Mouse (Mus musculus): ENCODE data around the gene Ptprg.

The Ptprg gene

DNA sequence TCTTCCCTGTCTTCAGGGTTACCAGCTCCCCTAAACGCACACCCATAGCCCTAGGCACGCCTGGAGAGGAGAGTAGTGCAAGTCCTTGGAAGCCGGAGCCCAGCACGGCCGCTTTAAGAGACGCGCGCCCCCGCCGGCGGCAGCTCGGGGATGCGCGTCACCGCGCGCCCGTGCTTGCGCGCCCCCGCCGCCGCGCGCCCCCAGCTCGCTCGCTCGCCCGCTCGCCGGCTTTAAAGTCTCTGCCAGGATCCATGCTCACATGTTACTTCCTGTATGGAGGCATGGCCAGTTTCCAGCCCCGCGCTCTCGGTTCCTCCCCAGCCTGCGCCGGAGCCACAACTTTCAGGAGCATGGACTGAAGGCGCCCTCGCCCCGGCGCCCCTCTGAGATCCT lies at the start of gene Ptprg:
Ptprg (plus strand) TSS at position 260 of the 393 bp plus-strand sequence.
- DNase-seq (ENCODE audit: low read depth, low spot score) = peak; percentile 74

DNA sequence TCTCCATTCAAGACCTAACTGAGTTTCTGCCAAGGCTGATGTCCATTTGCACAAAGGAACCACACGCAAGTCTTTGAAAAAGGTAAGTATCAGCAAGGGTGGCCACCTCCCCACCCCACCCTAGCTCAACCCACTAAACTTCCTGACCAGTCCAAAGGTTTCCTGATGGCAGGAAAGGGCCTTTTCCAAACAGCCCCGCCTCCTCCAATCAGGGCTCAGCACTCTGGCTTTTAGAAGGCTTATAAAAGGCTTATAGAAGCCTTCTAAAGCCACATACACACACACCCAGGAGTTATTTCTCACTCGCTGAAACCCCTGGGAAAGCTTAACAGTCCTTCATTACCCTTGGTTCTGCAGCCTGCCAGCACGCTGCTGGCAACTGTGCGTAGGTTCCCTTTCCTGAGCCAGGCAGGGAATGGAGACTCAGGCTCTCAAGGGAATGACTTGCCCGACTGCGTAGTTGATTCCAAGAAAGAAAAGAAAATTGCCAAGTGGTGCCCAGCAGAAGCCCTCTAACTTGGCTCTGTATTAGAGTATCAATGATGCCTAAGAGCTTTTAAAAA lies 49.4 kb upstream of the Ptprg start:
- DNase-seq (ENCODE audit: low read depth, low spot score) = no peak

DNA sequence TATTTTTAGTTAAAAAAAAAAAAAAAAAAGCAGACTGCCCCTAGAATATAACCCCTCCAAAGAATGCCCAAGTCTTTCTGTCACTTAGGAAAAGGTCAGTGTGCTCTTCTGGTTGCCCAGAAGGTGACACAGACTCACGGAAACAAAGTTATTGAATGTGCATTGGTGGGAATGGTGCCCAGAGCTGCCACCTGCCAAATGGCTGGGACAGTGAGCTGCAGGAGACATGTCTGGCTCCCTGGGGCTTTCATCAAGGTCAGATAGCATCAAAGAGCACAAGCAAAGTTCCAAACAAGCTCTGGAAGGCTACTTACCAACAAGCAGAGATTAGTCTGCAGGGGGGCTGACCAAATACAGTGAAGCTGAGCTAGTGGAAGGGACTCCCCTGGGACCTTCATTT lies 43.2 kb upstream of the Ptprg start:
- DNase-seq (ENCODE audit: low read depth, low spot score) = no peak

DNA sequence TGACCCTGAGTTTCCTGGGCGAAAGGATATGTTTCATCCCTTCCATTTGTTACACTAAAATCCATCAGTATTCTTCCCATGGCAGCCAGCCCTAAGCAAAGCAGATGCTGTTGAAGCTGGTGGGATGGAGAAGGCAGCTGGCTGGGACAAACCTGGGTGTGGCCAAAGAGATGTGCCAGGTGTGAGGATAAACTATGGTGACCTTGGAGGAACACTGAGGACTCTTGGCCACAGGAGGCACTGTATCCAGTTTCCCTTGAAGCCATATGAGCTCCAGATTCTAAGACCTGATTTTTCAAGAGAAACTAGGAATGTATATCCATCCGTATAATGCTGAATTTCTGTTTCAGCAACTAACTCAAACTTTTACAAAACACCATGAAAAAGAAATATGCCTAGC lies 34.2 kb upstream of the Ptprg start:
- no peak for DNase-seq (ENCODE audit: low read depth, low spot score)

DNA sequence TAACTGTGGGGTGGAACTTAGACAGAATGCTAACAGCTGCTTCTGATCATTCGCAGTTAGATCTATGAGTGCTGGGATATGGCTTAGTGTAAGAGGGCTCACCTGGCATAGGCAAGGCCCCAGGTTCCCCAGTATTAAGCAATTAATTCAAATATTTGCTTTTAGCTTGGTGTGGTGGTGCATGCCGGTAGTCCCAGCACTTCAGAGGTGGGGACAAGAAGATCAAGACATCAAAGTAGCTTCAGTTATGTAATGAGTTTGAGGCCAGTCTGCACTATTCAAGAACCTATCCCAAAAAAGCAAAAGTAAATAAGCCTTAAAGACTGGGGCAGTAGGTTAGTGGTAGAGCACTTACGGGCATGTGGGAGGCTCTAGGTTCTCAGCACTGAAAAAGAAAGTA lies 30.3 kb upstream of the Ptprg start:
- DNase-seq (ENCODE audit: low read depth, low spot score) = no peak

DNA sequence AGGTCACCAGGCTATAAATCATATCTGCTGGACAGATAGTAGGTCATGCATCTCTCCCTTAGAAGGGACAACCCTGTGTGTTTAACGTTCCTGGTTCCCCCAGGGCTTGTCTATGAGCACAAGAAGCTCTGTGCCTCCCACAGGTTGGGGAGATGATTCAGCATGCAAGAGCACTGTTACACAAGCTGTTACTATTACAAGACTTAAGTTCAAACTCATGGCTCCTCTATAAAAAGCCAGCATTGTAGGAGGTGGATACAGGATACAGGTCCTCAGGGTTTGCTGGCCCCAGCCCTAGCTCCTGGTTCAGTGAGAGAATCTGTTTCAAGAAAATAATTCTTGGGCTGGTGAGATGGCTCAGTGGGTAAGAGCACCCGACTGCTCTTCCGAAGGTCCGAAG lies 23.7 kb upstream of the Ptprg start:
- no peak for DNase-seq (ENCODE audit: low read depth, low spot score)

DNA sequence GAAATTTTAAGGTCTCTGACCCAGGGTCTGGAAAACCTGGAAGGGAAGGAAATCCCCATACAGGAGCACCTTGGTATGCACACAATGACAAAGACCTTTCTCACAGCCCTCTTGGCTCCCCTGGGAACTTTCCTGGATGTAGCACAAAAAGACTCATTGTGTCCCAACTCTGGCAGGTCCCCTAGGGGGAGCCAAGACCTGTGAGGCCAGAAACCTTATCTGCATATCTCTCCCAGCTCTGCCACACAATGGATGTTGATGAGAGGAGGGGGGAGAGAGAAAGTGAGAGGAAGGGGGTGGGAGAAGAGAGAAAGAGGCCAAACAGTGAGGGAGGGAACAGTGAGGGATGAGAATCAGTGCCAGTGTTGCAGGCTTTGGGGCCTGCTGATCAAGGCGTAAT lies 18.9 kb upstream of the Ptprg start:
- no peak for DNase-seq (ENCODE audit: low read depth, low spot score)

DNA sequence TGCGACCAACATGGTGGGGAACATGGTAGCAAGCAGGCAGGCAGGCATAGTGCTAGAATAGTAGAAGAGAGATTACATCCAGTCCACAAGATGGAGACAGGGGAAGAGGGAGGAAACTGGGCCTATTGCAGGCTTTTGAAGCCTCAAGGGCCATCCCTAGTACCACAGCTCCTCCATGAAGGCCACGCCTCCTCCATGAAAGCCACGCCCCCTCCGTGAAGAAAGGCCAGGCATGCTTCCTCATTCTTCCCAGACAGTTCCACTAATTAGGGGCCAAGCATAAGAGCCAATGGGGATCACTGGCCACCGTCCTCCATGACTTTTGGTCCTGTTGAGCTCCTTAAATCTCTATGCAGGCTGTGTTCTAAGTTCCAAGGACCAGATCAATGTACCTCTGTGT lies 17.2 kb upstream of the Ptprg start:
- no peak for DNase-seq (ENCODE audit: low read depth, low spot score)

DNA sequence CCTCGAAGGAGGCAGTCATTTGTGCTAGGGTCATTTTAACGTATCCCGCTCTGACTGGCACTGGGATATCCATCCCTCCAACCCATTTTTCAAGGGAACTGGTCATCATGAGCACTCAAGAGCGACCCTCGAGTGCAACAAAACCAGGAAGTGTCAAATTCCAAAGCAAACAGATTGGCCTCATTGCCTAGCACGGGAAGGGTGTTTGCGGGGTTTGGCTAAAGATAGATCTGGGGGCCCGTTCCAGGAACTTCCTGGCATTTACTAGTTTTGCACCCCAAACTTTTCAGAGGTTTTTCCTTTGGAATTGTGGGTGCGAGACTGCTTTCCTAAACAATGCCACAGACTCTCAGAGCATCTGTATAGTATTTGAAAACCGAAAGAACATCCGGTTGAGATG lies 1.4 kb upstream of the Ptprg start:
- DNase-seq (ENCODE audit: low read depth, low spot score) = no peak

DNA sequence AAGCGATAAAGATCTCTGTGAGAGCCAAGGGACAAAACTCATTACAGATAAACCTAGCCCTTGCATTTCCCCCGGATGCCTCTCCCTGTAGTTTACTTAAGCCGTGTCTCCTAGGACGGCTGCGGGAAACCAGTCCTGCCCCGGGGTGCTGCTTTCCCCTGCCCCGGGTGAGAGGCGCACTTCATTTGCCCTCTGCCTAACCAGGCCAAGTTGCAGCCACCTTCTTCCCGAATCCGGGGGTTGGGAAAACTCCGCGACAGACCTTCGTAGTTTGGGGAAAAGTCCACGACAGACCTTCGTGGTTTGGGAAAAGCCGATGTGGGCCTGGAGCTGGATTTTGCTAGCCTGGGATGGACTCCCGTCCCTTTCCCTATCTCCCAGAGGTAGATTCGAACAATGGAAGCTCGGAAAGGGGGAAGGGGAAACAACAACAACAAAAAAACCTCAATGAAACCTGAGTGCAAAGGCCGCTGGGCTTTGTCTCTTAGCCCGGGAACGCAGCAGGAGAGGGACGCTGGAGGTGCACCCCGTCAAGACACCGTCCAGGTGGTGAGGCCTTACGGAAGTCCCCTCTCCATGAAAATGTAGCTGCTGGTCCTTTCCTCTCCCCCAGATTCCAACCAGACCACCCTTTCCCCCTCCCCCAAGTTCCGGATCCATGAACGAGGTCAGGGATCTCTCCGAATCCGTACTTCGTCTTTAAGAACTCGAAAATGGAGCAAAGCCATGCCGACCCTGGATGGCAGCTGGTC lies 635 bp upstream of the Ptprg start:
- no peak for DNase-seq (ENCODE audit: low read depth, low spot score)

DNA sequence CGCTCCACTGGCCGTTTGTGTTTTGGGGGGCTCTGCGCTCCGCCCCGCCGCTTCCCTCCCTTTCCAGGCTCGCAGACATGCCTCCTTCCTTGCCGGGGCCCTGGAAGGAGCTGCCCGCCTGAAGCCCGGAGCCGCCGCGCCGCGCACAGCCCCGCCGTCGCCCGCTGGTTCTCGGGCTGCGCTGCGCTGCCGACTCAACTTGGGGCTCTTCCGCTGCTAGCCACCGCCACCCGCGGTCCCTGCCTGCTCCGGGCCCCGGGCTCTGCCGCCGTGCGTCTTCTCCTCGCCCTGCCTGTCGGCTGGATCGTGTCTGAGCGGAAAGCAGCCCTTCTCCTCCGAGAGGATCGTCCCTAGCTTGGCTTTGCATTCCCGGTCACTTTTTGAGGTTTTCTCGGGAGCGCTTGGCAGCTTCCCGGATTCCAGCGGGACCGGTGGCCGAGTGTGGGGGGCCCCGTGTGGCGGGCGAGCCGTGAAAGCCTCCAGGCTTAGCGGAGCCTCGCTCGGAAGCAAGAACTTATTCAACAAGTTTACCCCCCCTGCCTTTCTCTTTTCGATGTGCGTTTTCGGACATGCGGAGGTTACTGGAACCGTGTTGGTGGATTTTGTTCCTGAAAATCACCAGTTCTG lies 460 bp downstream of the Ptprg start:
- no peak for DNase-seq (ENCODE audit: low read depth, low spot score)

DNA sequence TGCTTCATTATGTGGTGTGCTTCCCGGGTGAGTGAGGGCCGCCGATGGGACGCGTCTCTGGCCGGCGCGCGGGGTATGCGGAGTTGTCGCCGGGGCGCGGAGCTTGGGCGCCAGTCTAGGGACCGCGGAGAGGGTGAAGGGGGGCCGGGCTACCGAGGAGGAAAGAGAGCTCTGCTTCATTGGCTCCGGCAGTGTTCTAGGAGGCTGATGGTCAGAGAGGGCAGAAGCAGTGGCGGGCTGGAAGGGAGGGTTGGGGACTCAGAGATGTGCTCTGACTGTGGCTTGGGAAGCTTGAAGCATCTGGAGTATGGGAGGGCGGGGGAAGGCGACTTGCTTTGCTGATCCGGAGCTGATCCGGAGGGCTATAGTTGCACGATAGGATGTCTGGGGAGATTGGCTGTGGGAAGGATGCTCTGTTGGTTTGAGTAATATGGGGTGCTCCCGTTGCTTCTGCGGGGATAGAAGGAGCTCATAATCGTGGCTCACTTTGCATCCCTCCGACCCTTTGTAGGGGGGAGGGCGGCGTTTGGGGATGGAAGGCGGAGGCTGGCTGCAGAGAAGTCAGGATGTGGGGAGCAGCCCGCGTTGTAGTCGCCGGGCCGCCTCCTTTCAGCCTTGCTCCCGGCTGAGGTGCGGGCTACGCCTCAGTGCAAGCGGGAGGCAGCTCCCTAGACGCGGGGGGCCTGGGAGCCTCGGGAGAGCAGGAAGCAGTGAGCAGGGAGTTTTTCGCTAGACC lies 1.1 kb downstream of the Ptprg start:
- DNase-seq (ENCODE audit: low read depth, low spot score) = no peak

DNA sequence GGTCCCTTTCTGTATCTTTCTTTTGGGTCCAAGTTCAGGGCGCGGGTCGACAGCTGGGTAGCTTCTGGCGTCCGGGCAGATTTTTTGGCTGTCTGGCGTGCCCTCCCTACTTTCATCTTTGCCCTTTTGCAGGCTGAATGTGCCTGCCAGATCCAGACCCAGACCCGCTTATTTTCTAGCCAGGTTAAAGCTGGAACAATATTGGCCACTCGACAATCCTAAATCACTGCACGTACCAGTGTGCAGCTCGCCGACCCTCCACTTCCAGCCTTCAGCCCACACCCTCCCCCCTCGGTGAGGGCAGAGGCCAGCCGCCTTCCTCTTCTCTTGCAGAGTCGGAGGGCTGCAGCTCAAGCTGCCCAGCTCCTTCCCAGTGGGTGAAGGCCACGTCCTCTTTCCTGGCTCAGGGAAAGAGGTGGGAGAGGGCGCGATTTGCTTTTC lies 1.7 kb downstream of the Ptprg start:
- no peak for DNase-seq (ENCODE audit: low read depth, low spot score)

DNA sequence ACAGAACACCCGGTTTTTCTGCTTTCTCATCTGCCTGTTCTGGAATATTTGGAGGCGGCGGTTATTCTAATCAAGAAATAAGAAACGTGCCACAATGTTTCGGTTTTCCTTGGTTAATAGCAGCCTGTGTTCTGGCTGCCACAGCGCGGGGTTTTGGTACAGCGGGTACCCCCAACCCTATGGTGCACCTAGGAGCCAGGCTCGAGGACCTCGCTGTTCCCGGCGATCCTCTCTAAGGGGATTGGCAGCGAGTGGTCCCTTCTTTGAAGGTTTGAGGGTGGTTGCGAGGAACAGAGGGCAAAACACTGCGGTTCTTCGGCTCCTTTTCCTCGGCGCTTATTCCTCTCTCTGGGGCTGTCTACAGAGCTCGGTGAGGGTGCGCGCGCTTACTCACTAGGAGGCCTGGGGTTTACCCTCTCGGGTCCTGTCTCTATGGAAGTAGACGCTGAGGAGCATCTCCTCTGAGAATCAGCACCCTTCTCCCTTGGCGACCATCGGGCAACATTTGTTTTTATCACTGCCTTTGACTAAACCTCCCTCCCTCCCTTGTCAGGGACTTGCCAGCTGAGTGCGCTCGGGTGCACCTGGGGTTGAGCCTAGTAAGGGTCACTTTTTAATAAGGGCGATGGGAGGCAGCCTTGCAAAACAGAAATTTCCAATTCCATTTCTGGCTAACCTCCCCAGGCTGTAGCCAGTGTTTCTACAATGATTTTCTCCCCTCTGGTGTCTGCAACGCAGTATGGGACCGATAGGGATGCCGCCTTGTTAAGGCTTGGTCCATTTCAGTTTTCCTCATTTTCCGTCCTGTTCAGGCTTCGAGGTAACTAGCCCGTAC lies 2.4 kb downstream of the Ptprg start:
- DNase-seq (ENCODE audit: low read depth, low spot score) = no peak

DNA sequence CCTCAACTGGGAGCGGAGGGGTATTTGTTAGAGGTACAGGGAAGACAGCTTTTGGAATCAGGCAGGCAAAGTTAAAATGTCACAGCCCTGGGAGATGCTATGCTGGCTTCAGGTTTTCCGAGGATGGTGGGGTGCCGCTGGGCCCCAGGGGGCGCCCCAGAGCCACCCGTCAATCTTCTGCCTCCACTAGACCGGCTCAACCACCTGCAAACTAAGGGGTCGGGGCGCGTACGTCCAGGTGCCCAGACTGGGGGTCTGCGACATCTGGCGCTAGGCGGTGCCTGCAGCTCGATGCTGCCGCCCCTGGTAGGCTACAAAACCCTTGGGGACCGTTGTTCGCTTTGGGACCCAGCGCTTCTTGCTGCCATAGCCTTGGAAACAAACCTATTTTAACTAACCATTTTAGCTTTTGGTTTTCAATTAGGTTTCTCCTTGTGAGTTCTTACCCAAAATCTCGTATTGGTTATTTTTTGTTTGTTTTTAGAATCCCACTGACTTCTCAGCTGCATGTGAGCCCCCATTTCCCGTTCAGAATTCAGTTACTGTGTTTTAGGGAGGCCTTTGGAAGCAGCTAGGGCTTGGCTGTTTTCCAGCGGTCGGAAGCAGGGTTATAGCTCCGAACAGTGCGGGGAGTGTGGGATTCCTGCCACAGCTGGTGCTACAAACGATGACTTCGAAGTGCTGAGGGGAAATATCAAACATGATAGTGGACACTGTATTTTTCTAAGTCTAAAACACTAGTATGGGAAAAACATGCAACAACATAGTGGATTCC lies 3.2 kb downstream of the Ptprg start:
- DNase-seq (ENCODE audit: low read depth, low spot score) = no peak

DNA sequence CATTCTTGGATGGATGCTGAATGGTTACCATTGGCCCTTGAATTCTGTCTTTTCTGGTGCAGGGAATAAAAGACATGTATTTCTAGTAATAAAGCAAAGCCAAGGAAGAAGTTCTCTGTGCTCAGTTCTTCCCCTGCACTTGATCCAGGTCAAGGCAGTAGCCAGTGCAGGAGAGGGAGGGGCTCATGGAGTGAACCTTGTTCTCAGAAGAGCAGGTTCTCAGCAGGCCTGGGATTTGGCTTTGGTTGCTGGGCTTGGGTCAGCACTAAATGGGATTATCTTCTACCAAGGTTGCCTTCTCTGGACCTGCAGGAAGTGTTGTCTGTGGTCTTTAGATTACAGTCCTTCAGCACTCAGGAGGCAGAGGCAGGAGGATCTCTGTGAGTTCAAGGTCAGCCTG lies 5.2 kb downstream of the Ptprg start:
- no peak for DNase-seq (ENCODE audit: low read depth, low spot score)

DNA sequence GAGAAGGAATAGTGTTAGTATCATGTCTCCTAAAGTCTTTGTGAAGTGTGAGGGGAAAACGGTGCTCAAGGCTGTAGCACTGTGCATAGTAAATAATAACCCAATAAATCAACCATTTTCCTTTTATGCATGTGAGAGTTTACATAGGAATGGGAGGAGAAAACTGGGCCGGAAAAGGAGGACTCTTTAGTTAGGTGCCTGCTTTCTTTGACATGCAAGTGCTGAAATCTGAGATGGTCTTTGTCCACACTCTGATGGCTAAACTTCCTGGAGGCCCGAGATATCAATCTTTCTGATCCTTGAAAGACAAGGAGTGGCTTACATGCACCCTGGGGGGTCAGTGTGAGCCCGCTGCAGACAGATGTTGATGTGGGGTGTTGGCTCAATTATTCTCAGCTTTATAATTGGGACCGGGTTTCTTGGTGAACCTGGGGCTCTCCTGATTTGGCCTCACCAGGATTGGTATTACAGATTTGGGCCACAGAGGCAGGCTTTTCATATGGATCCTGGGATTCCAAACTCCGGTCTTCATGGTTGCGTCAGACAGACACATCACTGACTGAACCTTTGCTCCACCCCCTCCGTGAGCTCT lies 7.4 kb downstream of the Ptprg start:
- no peak for DNase-seq (ENCODE audit: low read depth, low spot score)

DNA sequence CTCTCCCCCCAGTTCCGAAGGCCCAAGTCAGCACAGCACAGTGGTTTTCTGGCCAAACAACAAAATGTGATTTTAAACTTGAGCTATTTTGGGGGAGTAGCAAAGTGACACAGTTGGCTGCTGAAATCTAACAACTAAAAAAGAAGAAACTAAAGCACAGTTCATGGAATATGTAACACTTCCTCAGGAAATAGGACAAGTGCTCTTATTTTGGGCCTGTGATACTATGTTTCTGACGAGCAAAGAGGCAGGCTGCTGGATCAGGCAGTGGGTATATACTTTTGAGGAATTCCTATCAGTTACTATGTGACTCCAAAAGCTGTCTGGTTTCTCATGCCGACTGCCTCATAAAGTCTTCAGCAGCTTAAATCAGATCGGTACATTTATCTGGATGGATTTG lies 8.1 kb downstream of the Ptprg start:
- DNase-seq (ENCODE audit: low read depth, low spot score) = no peak

DNA sequence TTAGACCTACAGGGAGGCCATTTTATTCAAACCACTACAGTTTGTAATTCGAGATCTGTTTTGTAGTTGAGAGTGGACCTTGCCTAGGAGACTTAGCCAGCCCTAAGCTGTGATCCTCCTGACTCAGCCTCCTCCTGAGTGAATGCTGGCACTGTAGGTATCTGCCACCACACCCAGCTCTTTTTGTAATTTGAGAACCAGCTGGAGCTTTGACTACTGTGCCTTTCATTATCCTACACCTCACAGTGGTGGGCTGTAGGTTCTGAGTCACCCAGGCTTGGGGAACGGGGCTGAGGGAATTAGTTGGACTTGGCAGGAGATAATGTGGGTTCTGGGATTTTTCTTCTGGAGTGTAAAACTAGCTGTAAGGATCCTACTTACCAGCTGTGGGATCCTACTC lies 9.5 kb downstream of the Ptprg start:
- no peak for DNase-seq (ENCODE audit: low read depth, low spot score)

DNA sequence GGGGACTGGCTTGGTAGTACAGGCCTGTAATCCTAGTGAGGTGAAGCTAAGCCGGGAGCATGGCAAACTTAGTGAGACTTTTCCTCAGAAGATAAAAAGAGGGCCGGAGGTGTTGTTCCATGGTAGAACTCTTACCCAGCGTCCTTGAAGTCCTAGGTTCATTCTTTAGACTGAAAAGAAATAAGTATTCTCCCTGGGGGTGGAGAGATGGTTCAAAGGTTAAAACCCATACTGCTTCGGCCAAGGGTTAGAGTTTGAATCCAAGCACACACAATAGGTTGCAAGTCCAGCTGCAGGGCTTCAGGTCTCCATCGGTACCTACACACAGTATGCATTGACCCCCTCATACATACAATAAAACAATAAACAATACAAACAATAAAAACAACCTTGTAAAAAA lies 10.3 kb downstream of the Ptprg start:
- no peak for DNase-seq (ENCODE audit: low read depth, low spot score)

DNA sequence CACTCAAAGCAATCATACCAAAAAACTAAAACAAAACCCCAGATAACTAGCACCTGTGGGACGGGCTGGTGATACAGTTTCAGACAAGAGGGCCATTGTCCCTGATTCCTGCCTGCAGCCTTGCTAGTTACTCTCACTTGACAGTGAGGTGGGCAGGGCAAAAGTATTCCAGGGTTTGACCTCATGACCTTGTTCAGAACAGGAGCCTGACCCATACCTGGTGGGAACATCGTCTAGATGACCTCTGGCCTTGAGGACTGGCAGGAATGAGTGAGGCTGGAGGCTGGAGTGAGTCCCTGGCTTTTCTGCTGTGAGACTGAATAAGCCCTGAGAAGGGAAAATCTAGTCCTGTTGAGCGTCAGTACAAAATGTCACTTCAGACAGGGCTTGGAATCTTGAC lies 11.1 kb downstream of the Ptprg start:
- no peak for DNase-seq (ENCODE audit: low read depth, low spot score)

Measured in retina, postnatal 7 days (tissue).